Mouse (Mus musculus) cortical plate, adult 2 months (tissue): ENCODE measurements around the gene Ankrd34a.
"Not testable (repeated sequence)": the region's sequence is repeated elsewhere in the genome, so short reads cannot be mapped to it uniquely, and the experiment has no call there.

Experiments
- CTCF ChIP-seq: fragments of 200-500 bp; IDR thresholded peaks from 2 replicates; pipeline ENCODE4 v1.5.1; 2011; ENCODE audit warnings: mild to moderate bottlenecking, control low read depth, low read length; ENCODE audit not compliant: insufficient read depth; ENCODE audit errors: extremely low read depth
- POLR2A ChIP-seq: fragments of 200-500 bp; IDR thresholded peaks from 2 replicates; pipeline ENCODE4 v1.6.1; 2011; ENCODE audit warnings: mild to moderate bottlenecking, low read length, control low read depth; ENCODE audit not compliant: insufficient read depth; ENCODE audit errors: extremely low read depth

GRCm38 (mm10) chr3:96606007-96606406 is 9.6 kb downstream of the Ankrd34a start:
- TF ChIP-seq CTCF, POLR2A: not testable (repeated sequence)
